9 mouse cellular contexts compared by ENCODE assay signal in genomic region chr8:80313883-80314635, GRCm38 (mm10).
DNase-seq lines count a peak whose midpoint lies in the region; ATAC-seq and TF ChIP-seq lines count a peak whose summit lies in the region.
"Had no signal": no experiment of that assay in that cellular context is flagged by ENCODE, and none has a peak within 500 bp of the region (broad histone marks: within the 10 kb centered on the region; RNA-seq: fewer than 3 reads in every experiment).

No protein-coding gene starts in this region.

- no peak for TF ChIP-seq CTCF in liver, embryonic 14.5 days (IDR thresholded peaks at IDR 0.05; ENCODE audit: low read depth)

- no peaks in the 10 kb centered on the region for H3K36me3 ChIP-seq in lung, embryonic 16.5 days (ENCODE audit: control insufficient read depth, insufficient read depth, low read length)
- no peaks in the 10 kb centered on the region for H3K36me3 ChIP-seq in liver, embryonic 14.5 days (replicated peaks; ENCODE audit: control insufficient read depth, insufficient read depth, low read depth)
- no peaks in the 10 kb centered on the region for H3K36me3 ChIP-seq in stomach, embryonic 15.5 days
- H3K36me3 ChIP-seq: embryonic facial prominence, embryonic 12.5 days had no signal

- 26% methylated on average over 12 of the region's 12 CpGs for WGBS in lung, embryonic 16.5 days
- WGBS in liver, embryonic 14.5 days (ENCODE audit: insufficient replicate concordance), result 2% methylated on average over 12 of the region's 12 CpGs
- WGBS in stomach, embryonic 15.5 days, result 24% methylated on average over 12 of the region's 12 CpGs

- H3K4me2 ChIP-seq in lung, embryonic 16.5 days (ENCODE audit: low read depth, low read length), result no peak overlapping the region
- H3K4me2 ChIP-seq in liver, embryonic 14.5 days (ENCODE audit: low read depth), result peak overlapping the region; percentile 9
- H3K4me2 ChIP-seq in stomach, embryonic 15.5 days, result no peak overlapping the region

- peak; percentile 46; the same call in 1 of the 2 replicates for ATAC-seq in lung, embryonic 16.5 days (ENCODE audit: low read depth)
- ATAC-seq in liver, embryonic 14.5 days (ENCODE audit: insufficient read depth), result peak; percentile 79
- ATAC-seq in stomach, embryonic 15.5 days (ENCODE audit: insufficient read depth, low FRiP score, low read depth), result no peak
- ATAC-seq in activated CD4-positive, CD25-positive, alpha-beta regulatory T cell, adult 4 months, result no peak

- H3K4me3 ChIP-seq in lung, embryonic 16.5 days (ENCODE audit: low read length), result no peak overlapping the region
- H3K4me3 ChIP-seq in liver, embryonic 14.5 days (ENCODE audit: insufficient read depth in 1 of 2, low read depth in 2 of 2, low read length in 2 of 2), result no peak overlapping the region
- no peak overlapping the region for H3K4me3 ChIP-seq in stomach, embryonic 15.5 days (replicated peaks)
- H3K4me3 ChIP-seq: embryonic facial prominence, embryonic 12.5 days had no signal

- TF ChIP-seq EP300 in liver, embryonic 14.5 days (IDR thresholded peaks at IDR 0.05; ENCODE audit: low read depth), result peak; percentile 48

- no peak overlapping the region for H3K9ac ChIP-seq in lung, embryonic 16.5 days (ENCODE audit: low read length)
- no peak overlapping the region for H3K9ac ChIP-seq in liver, embryonic 14.5 days (replicated peaks)
- H3K9ac ChIP-seq in stomach, embryonic 15.5 days, result no peak overlapping the region
- H3K9ac ChIP-seq: embryonic facial prominence, embryonic 12.5 days had no signal

- no peaks in the 10 kb centered on the region for H3K27me3 ChIP-seq in lung, embryonic 16.5 days (ENCODE audit: control insufficient read depth, insufficient read depth, low read depth, low read length)
- no peaks in the 10 kb centered on the region for H3K27me3 ChIP-seq in liver, embryonic 14.5 days (ENCODE audit: control insufficient read depth, insufficient read depth, low read length)
- no peaks in the 10 kb centered on the region for H3K27me3 ChIP-seq in stomach, embryonic 15.5 days (replicated peaks)

- peak overlapping the region; percentile 45 for H3K27ac ChIP-seq in lung, embryonic 16.5 days (ENCODE audit: low read length)
- H3K27ac ChIP-seq in liver, embryonic 14.5 days, result no peak overlapping the region
- H3K27ac ChIP-seq in stomach, embryonic 15.5 days, result peak overlapping the region; percentile 2; the same call in 1 of the 2 replicates
- H3K27ac ChIP-seq: embryonic facial prominence, embryonic 12.5 days had no signal

- H3K4me1 ChIP-seq in lung, embryonic 16.5 days (replicated peaks; ENCODE audit: control insufficient read depth, insufficient read depth, low read length), result peaks cover 25% of the 10 kb centered on the region
- peaks cover 4 to 27% of the 10 kb centered on the region in 2 experiments for H3K4me1 ChIP-seq in liver, embryonic 14.5 days (replicated peaks; ENCODE audit: control insufficient read depth in 2 of 2, insufficient read depth in 2 of 2, low read length in 1 of 2)
- peaks cover 14% of the 10 kb centered on the region for H3K4me1 ChIP-seq in stomach, embryonic 15.5 days

- peak; percentile 12 to 21 for DNase-seq in cerebellum, postnatal 10 days
- DNase-seq in cerebellum, adult 11-12 months, result no peak
- DNase-seq in lung, postnatal 10 days, result no peak
- peak in 2 of 3 experiments; percentile 16 to 19 for DNase-seq in liver, embryonic 14.5 days (ENCODE audit: low read depth in 3 of 3, low spot score in 3 of 3)
- no peak for DNase-seq in spleen, postnatal 10 days (ENCODE audit: low spot score in 2 of 2)

- no peaks in the 10 kb centered on the region for H3K9me3 ChIP-seq in lung, embryonic 16.5 days (ENCODE audit: control insufficient read depth, low read length)
- no peaks in the 10 kb centered on the region for H3K9me3 ChIP-seq in liver, embryonic 14.5 days (ENCODE audit: control insufficient read depth, low read length)
- H3K9me3 ChIP-seq in stomach, embryonic 15.5 days, result no peaks in the 10 kb centered on the region
- H3K9me3 ChIP-seq: embryonic facial prominence, embryonic 12.5 days had no signal

Comparison
In these comparisons a context has a peak if more than half of its experiments do, and no peak if none do; other contexts are left out.
1. DNase-seq: peak in cerebellum, postnatal 10 days (2 of 2) and liver, embryonic 14.5 days (2 of 3); none in cerebellum, adult 11-12 months (single experiment), lung, postnatal 10 days (single experiment) and spleen, postnatal 10 days (0 of 2).
2. ATAC-seq: peak in lung, embryonic 16.5 days (single experiment) and liver, embryonic 14.5 days (single experiment); none in stomach, embryonic 15.5 days (single experiment) and activated CD4-positive, CD25-positive, alpha-beta regulatory T cell, adult 4 months (single experiment).